Mouse (Mus musculus) c-Kit-positive CD71-positive TER-119-positive erythroid progenitor cells, embryonic 14.5 days (primary cell): ENCODE results near the gene Tec.

Source experiments
- DNase-seq: peaks from one replicate; pipeline ENCODE4 v3.0.0-alpha.2; 2013; ENCODE audit warnings: low spot score

The Tec gene

DNA sequence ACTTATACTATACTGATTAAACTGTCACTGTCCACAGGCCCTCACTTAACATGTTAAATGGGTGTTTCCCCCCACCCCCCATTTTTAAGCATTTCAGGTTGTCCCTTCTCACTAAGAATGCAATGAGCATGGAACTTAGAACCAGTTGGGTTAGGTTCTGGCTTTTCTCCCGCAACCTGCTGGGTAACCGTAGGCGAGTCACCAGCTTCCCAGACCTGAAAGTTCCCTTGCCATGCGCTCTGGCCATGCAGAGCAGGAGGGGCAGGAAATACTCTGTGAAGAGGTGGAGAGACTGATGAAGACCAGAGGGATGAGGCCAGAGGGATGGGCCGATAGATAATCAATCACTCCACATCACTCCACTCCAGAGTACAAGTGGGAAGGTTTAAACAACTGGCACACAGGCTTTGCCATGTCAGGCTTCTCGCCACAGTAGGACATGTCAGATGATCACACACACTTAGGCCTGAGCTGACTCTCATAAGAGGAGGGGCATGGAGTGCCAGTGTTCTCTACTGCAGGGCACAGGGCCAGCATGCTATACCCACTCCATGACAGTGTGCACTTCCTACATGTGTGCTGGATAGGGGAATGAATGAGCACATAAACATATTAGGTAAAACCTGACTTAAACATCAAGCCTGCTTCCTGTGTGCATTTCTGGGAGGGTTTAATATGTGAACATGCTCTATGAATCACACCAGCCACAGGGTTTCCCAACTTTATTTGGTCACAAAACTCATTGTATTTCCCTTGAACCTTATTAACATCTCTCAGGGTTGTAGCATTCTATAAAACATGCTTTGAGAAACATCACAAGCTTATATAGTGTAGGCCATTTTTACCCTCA is 13.9 kb downstream of the Tec start:
- no peak for DNase-seq

DNA sequence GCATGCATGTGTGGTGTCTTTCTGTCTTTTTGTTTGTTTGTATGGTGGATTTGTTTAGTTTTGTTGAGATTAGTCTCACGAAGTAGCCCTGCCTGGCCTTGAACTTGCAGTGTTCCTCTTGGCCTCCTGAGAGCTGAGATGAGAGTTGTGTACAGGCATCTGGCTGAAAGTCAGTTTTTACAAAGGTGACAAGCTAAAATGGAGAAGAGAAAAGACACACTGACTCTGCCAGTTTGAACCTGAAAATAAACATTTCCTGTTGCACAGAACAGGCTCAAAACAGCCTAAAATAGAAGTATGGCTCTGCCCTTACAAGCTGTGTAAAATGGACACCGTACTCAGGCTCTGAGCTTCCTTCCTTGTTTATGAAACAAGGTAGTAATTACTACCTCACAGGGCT is 14.9 kb downstream of the Tec start:
- DNase-seq: no peak

DNA sequence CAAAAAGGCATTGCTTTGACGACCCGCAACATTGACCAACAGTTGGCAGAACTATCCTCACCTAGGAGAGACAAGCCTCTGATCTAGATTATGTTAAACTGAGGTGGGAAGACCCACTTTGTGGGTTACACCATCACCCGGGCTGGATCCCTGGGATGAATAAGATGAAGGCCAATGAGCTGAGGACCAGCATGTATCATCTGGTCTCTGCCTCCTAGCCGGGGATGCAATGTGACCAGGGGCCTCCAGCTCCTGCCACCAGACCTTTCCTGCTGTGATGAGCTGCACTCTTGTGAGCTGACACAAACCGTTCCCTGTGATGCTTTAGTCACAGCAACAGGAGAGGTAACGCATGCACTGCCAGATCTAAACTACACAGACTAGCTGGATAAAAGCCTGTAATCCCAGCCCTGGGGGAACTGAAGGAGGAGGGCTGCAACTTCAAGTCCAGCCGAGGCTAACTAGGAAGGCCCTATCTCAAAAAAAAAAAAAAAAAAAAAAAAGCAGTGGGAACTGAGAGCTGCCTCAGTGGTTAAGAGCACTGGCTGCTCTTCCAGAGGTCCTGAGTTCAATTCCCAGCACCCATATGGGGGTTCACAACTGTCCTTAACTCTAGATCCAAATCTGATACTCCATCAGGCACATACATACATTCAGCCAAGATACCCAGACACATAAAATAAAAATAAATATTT is 15.8 kb downstream of the Tec start:
- DNase-seq: no peak

DNA sequence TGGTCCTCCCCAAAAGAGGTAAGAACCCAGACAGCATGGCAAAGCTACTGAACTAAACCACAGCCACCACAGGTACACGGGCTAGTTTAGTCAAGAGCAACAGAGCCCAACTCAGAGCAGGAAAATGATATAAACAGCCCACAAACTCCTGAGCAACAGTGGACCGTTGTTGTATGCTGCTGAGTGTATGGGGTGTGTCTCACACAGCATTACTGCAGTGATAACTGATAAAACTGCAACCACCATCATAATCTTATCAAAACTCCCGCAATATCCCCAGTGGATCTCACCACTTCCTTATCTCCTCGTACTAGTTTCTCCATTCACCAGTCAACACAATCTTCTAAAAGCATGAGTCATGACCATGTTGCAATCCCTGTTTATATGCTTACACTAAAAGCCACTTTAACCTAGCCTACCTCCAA is 16.6 kb downstream of the Tec start:
- no peak for DNase-seq

DNA sequence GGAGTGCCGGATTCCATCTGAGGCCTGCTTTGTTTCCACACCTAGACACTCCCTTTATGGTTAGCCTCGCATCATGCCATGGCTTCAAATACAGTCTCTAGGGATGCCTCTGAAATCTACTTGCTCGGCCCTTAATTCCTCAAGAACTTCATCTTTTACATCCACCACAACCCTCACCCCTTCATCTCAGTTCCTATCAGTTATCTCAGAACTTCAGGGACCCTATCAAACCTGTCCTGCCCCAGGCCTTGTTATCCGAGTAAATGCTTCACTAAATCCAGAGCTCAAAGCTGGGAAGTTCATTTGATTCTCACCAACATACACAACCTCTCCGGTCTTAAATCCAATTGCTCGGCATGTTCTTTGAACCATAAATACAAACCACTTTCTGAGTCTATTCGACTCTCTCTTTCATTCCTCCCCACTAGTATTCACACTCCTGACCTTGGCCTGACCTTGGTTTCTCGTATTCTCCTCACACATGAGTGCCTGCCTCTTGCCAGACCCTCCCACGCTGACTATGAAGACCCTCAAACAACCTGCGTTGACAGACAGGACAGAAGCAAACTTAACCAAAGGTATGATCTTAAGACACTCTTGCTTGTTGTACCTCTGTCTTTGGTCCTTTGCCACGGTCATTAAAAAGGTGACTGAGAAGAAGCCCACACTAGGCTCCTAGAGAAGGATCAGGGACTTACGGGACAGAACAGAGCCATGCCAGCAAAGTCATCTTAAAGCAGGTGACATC is 17.2 kb downstream of the Tec start:
- no peak for DNase-seq

DNA sequence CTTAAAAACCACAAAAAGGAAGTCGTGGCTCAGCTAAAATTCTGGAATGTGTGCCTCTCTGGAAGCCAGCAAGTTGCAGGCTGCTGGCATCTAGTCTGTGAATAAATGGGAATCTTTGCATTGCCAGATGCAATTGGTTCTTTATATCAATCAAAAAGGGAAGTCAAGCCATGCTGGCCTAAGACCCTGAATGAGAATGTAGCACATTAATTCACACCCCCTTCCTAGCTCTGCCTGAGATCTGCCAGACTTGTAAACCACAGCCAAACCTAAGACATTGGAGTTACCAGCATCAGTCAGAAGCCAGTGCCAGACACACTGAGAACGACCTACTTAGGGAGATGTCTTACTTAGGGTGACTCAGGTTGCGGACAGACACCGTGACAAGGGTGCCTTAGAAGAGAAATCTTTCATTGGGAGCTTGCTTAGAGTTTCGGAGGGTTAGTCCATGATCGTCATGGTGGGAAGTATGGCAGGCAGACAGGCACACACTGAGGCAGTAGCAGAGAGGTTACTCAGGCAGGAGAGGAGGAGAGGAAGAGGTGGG is 19.3 kb downstream of the Tec start:
- no peak for DNase-seq

DNA sequence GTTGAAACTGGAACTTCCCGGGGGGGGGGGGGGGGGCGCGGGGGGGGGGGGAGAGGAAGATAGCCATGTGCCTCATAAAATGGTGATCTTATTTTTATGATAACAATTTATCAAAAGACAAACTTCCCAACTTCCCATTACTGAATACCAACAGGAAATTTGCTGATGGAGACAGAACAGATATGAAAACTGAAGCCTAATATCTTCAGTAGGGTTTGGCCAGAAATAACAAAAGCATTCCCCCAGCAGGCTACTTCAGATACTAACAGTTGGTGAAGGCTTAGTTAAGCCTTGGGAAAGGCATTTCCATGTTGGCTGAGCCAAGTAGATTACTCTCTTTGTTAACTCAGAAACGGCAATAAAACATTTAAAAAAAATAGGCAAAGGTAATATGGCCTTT is 21.6 kb downstream of the Tec start:
- no peak for DNase-seq

DNA sequence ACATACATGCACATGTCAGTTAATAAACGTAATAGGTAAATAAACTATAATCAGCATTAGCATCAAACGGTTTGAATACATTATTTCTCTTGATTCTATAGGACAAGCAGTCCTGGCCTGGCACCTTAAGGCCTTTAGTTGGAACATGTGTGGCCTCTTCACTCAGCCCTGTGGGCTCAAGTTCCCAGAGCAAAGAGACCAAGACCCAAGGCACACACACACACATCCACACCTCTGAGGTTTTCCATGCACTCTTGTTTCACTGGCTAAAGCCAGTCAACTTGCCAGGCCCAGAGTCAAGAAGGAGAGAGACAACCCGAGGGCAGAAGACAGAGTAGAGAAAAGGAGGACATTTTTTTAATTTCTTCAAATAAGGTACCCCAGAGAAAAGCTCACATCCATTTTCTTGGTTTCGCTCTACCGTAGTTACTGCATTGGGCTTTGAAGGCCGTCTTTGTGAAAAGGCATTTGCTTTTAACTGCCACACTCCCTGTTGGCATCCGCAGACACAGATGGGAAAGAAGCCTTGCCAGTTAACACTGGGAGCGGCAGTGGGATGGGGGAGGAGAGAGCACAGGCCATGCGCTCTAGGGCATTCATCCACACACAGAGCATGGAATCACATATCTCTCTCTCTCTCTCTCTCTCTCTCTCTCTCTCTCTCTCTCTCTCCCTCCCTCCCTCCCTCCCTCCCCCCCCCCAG is 22.2 kb downstream of the Tec start:
- no peak for DNase-seq

DNA sequence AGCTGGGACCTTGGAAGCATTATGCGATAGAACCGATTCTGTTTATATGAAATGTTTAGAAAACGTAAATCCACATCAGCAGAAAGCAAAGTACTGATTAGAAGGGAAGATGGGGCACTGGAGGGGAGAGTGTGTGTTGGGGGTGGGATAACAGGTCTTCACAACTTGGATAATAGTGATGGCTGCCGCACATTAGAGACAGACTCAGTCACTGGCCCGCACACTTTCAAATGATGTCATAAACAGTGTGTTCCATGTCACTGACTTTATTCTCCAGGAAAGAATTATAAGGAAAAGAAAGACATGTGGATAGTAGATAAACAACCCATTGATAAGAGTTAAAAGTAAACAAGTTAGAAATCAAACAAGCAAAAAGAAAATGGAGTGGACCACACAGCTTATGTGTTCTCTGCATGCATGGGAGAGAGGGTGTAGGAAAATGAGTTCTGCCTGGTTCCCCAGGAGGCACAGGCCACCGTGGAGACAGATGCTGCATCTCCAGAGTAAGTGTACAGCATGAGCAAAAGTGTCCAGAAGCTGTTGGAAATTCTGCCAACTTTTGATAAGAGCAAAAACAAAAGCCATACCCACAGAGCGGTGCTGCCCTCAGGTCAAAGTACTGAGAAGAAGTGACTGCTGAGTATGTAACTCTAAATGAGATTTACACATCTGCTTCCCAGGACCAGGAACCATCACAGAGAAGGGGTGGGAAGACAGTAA is 23.3 kb downstream of the Tec start:
- no peak for DNase-seq

DNA sequence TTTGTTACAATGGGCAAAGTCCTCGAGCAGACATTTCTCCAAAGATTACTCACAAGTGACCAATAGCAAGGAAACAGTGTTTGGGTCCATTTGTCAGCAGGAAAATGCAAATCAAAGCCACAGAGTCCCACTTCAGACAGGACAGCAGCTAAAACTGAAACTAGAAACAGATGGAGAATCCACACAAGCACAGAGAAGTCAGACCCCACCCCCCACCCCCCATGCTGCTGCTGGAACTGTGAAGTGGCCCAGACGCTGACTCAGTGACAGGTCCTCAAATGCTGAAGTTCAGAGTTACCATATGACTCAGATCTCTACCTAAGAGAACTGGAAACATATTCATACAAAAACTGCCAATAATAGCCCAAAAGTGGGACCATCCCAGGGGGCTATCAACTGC is 24.0 kb downstream of the Tec start:
- no peak for DNase-seq

DNA sequence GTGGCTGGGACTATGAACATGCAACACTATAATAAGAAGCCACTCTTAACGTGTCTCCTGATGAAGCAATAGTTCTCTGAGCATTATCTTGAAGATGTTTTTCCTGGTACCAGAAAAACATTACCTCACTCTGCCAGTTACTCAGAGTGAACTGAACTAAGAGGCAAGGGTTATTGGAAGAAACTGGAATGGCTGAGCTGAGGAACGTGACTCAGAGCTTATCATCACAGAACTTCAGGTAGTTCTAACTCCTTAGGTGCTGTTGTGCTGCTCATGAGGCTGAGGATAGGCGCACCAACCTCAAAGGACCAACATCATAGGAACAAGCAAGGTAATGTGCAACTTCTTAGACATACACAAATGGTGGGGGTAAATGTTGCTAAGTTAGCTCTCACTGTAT is 28.6 kb downstream of the Tec start:
- DNase-seq: no peak

DNA sequence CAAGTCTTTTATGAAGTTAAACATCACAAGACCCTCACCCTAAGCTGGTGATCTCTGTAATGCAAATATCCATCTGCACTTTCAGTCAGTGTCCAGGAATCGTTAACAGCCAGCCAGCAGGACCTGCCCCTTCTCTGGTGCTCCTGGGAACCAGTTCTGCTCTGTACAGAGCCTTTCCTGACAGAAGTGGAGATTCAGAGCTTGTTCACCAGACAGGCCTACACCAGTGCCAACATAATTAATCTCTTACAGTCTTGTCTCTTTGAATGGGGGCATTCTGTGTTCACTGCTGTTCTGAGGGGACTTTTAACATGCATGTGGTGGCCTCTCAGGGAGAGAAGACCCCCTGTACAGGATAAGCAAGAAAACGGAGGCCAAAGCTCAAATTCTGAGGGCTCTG is 29.3 kb downstream of the Tec start:
- DNase-seq: no peak

DNA sequence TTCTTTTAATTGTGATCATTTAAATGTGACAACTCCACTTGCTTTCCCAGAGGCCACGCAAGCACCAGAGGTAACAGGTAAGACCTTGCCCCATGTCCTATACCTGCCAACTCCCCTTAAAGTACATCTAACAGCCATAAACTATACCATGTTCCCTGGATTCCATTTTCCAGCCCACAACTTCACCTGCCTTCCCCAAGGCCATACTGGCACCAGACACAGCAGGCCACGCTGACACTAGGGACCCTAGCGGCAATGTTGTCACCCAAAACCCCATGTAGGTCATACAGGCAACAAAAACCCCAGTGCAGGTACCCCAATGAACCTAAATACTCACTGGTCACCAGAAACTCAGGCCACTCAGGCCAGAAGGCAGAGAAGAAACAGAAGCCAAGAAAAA is 32.6 kb downstream of the Tec start:
- DNase-seq: no peak

DNA sequence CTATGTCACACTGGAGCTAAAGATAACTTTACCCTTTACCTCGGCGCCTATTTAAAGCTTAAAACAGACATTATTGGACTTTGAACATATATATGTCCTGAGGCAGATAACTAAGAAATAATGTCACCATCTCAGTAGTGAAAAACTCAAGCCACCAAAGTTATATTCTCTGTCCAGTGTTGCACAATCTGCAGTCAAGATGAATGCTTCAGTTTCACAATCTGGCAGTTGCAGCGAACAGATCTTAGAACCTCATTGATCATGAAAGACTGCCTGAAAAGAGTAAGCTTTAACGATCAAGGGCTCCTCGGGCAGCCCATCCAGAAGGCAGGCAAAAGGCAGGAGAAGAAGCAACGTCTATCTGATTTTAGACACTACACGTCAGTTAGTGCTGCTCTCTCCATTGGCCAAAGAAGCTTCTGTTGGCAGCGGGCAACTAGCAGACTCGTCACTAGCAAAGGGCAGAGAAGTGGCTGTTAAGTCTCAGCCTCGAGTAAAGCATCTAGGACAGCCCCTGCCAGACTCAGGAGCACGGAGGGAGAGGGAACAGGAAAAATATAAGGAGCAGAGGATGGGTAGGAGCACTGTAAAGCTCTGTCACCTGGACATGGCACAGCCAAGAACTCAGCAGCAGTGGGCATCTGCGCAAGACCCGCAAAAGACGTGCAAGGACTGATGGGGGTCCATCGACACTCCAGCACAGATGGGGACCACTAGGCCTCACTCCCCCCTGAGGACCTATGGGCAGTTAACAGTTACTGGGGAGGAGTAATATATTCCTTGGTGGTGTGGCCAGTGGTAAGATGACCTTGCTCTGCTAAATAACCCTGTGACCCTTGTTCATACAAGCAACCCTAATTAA is 35.1 kb downstream of the Tec start:
- no peak for DNase-seq

DNA sequence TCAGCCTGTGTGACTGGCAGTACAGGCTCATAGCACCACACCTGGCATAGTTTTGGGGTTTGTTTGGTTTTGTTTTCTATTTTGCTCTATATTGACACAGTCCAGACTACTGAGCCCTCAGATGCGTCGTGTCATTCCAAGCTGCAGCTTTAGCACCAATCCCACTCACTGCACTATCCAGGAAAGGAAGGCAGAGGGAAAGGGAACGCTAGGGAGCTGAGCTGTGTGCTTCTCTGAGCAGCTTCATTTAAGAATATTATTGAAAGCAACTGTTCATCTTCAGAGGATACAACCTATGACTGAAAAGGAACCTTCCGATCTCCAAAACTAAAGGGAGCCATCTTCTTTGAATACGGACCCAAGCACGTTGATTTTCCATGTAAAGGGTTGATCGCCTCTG is 36.1 kb downstream of the Tec start:
- DNase-seq: no peak

DNA sequence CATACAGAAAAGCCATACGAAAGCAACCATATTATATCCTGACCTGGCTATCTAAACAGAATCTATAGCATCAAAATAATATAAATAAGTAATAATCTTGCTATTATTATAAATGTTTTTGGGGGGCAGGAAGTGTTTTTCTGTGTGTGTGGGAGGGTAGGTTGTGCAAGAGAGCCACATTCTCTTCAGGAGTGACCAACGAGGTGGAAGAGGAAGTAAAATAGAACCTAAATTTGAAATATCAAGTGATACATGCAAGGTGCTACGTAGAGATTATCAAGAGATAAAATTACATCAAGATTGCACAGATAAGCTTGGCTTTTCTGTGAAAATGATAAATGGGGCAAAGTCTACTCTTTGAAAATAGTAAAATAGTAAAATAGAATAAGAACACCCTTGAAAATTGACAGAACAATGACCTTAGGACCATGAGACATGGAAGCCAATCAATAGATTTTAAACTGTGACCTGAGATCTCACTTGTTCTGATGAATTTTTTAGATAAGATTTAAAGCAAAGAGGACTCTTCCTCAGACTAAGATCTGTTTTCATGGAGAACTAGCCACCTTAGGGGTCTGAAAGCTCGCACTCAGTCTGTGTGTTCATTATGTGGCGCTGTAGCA is 37.2 kb downstream of the Tec start:
- no peak for DNase-seq

DNA sequence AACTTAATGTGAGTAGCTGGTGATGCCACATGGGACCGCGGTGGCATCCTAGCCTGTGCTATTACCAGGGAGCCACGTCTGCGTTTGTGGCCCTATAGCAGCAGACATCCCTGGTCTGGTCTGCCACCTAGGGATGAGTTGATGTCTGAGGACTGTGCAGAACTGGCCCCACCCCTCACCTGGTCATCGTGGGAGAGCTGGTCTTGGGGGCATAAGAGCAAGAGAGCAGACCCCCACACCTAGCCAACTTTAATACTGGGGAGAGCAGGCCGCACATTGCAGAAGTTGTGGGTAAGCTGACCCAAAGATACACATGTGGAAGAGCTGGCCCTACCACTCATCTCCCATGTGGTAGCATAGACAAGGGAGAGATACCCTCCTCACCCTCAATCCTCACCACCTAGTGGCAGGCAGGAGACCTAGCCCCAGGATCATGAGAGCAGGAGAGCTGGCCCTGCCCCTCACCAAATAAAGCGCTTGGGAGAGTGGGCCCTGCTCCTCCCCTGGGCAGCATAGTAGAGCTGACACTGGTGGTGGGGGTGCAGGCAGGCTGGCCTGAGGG is 38.7 kb downstream of the Tec start:
- no peak for DNase-seq

DNA sequence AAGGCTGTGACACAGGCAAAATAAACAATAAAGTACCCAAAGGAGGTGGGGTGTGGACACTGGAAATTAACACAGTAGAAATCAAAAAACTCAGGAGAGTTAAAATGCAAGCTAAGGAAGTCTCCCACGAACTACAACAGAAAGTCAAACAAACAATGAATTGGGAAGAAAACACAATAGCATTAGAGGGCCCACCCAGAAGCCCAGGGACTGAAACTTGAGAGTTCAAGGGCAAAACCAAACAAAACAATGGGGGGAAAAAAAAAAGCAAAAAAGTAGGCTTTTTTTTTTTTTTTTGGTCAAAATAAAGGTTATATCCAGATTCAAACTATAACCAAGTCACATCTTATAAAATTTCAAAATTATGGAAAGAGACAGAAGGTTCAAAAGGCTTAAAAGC is 39.9 kb downstream of the Tec start:
- DNase-seq: no peak

DNA sequence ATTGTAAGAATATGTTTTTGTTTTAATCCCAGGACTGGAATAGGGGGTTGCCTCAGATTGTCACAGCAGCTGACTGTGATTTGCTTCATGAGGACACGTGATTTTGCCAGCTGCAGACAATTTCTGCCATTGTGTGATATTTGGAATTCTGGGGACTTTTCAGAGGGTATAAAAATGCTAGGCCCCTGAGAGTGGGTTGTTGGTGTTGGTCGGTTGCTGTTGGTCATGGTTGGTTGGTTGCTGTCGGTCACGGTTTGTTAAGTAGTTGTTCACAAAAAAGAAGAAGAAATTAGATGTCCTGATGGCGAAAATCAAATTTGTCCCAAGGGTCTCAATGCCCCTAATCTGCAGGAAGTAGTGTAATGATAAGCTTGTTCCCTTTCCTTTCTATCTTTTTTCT is 40.8 kb downstream of the Tec start:
- no peak for DNase-seq

DNA sequence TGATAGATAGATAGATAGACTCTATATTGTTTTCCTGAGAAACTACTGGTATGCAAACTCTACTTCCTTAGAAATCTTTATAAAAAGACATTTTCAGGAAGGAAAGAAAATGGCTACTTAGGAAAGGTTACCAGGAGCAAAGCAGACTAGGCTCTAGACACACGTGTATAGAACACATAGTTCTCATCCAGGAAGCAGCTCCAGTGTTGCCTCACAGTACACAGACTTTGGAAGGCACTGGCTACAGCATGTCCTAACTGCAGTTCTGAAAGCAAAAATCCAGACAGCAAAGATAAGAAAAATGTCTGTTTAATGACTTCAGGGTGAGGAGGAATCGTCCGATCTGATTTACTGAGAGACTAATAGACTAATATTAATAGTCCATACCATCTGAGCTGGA is 41.8 kb downstream of the Tec start:
- no peak for DNase-seq
